Mouse (Mus musculus): ENCODE data around the gene Sfta2.

Gene Sfta2

GRCm38 (mm10) chr17:35601249-35601648 is at the start of gene Sfta2:
Sfta2 (plus strand) TSS chr17:35601549.
- in situ Hi-C loops (cut with MboI, MseI) = no loop called here

- in situ Hi-C loops (cut with MboI, MseI) = loop anchor here in 1 of 2 experiments (5.0 kb wide), 1 partner anchor 60 kb away; no protein-coding TSS in a partner anchor
These were observed 49.4 kb upstream of the Sfta2 start, which contains the start of gene Cdsn for GRCm38 (mm10) chr17:35551881-35552414. Cdsn (plus strand) TSS chr17:35552128.

- in situ Hi-C loops (cut with MboI, MseI) = loop anchor here in 1 of 2 experiments (5.0 kb wide), 1 partner anchor 58 kb away; no protein-coding TSS in a partner anchor
These were observed 47.0 kb upstream of the Sfta2 start for GRCm38 (mm10) chr17:35554321-35554720.

GRCm38 (mm10) chr17:35554761-35555397 is 46.5 kb upstream of the Sfta2 start:
- in situ Hi-C loops (cut with MboI, MseI) = loop anchor here in 1 of 2 experiments (5.0 kb wide), 1 partner anchor 57 kb away; no protein-coding TSS in a partner anchor

GRCm38 (mm10) chr17:35556186-35556765 is 45.1 kb upstream of the Sfta2 start:
- in situ Hi-C loops (cut with MboI, MseI) = no loop called here

GRCm38 (mm10) chr17:35556812-35557211 is 44.5 kb upstream of the Sfta2 start:
- in situ Hi-C loops (cut with MboI, MseI) = no loop called here

- in situ Hi-C loops (cut with MboI, MseI) = no loop called here
These were observed 44.0 kb upstream of the Sfta2 start for GRCm38 (mm10) chr17:35557351-35557750.

- in situ Hi-C loops (cut with MboI, MseI) = no loop called here
These were observed 43.1 kb upstream of the Sfta2 start for GRCm38 (mm10) chr17:35558216-35558615.

- in situ Hi-C loops (cut with MboI, MseI) = no loop called here
These were observed 34.2 kb upstream of the Sfta2 start, which contains the start of gene 2300002M23Rik for GRCm38 (mm10) chr17:35567150-35567549. 2300002M23Rik (plus strand) TSS chr17:35567450.

GRCm38 (mm10) chr17:35567767-35568166 is 33.6 kb upstream of the Sfta2 start:
- in situ Hi-C loops (cut with MboI, MseI) = no loop called here

- in situ Hi-C loops (cut with MboI, MseI) = no loop called here
These were observed 32.0 kb upstream of the Sfta2 start for GRCm38 (mm10) chr17:35569091-35569944.

- in situ Hi-C loops (cut with MboI, MseI) = no loop called here
These were observed 30.5 kb upstream of the Sfta2 start for GRCm38 (mm10) chr17:35570836-35571235.

- in situ Hi-C loops (cut with MboI, MseI) = no loop called here
These were observed 29.9 kb upstream of the Sfta2 start for GRCm38 (mm10) chr17:35571477-35571876.

GRCm38 (mm10) chr17:35578211-35578610 is 23.1 kb upstream of the Sfta2 start:
- in situ Hi-C loops (cut with MboI, MseI) = no loop called here

- in situ Hi-C loops (cut with MboI, MseI) = loop anchor here in 1 of 2 experiments (5.0 kb wide), 1 partner anchor 154 kb away; no protein-coding TSS in a partner anchor
These were observed 18.4 kb upstream of the Sfta2 start for GRCm38 (mm10) chr17:35582900-35583299.

GRCm38 (mm10) chr17:35584330-35584937 is 16.9 kb upstream of the Sfta2 start:
- in situ Hi-C loops (cut with MboI, MseI) = loop anchor here in 1 of 2 experiments (5.0 kb wide), 1 partner anchor 153 kb away; no protein-coding TSS in a partner anchor

- in situ Hi-C loops (cut with MboI, MseI) = no loop called here
These were observed 14.1 kb upstream of the Sfta2 start for GRCm38 (mm10) chr17:35587291-35587690.

GRCm38 (mm10) chr17:35588387-35588786 is 13.0 kb upstream of the Sfta2 start:
- in situ Hi-C loops (cut with MboI, MseI) = no loop called here

- in situ Hi-C loops (cut with MboI, MseI) = no loop called here
These were observed 10.7 kb upstream of the Sfta2 start for GRCm38 (mm10) chr17:35590410-35591218.

- in situ Hi-C loops (cut with MboI, MseI) = no loop called here
These were observed 10.2 kb upstream of the Sfta2 start for GRCm38 (mm10) chr17:35591219-35591578.

Data from T-helper 17 cell (primary cell).